Mouse (Mus musculus): ENCODE data around the gene Tmem138. TPM values are rescaled to one million over a fixed set of nuclear protein-coding genes. Genes with fewer than 3 reads are reported as not detected.
"Not testable (repeated sequence)": the region's sequence is repeated elsewhere in the genome, so short reads cannot be mapped to it uniquely, and the experiment has no call there.

Tmem138 gene
- total RNA-seq, 2 experiments from 2014 or later = 3.2 to 4.4 TPM

DNA sequence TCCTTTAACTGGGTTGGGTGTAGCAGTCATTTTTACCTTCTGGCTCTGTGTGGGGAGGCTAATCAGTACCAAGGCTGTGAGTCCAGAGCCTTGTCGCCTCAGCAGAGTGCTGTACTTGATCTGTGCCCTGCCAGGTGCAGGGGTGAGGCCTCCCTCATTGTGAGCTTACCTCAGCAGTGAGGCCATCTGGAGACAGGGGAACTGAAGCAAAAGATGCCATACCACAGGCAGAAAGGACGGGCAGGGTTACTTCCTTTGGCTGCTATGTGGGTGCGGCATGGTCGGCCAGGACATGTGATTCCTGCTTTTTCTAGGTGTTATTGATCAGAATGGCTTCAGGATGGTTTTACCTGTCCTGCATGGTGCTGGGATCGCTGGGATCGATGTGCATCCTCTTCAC, 4.8 kb upstream of the Tmem138 start:
- intact Hi-C loops (cut with DNase I) = no loop called here
- DNase-seq = no peak

DNA sequence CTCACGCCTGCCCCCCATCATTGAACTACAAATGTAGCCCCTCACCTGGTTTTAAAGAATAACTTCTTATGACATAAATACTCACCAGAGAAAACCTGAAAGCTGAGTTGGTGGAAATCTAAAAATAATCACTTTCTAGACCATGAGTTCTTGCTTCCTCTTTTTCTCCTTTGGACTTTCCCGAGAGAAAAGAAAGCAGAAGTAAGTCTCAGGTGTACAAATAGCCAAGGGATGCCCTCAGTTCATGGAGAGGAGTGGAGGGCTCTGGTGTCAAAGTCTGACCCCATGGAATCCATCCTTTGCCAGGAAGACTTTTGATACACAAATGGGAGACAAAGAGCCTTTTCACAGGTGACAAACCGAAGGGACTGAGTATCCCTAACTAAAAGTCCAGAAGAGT, 3.6 kb upstream of the Tmem138 start:
- intact Hi-C loops (cut with DNase I) = no loop called here
- no peak for DNase-seq

DNA sequence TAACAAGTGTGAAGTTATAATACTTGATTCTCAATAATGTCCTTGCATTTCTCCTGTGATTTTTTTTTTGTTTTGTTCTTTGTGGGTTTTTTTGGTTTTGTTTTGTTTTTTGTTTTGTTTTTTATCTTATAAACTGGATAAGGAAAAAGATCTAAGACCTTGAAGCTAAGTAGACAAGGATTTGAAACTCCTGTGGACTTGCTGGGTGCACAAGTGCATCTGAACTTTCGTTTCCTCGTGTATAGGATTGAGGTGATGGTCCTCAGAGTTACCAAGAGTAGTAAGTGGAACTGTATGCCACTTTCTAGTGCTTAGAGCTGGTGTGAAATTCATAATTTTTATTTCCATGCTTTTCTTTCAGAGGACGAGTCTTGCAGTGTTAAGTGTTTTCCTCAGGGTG, 2.9 kb upstream of the Tmem138 start:
- intact Hi-C loops (cut with DNase I) = no loop called here
- DNase-seq = no peak

DNA sequence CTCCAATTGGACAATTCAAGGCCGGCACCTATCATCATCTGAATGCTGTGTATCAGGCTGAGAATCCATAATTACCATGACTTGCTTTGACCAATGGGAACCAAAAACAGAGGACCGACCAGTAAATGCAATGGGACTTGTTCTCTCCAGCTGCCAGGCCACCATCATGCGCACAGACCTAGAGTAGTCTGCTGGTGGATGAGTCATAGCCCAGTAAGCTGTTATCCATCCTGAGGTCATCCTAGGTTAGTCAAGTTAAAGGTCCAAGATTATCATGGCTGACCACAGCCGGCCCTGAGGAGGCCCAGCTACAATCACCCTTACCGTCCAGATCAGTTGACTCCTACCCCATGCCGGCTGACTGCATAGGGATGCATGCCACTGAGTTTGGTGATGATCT, 7.5 kb downstream of the Tmem138 start:
- DNase-seq = no peak
- intact Hi-C loops (cut with DNase I) = no loop called here

DNA sequence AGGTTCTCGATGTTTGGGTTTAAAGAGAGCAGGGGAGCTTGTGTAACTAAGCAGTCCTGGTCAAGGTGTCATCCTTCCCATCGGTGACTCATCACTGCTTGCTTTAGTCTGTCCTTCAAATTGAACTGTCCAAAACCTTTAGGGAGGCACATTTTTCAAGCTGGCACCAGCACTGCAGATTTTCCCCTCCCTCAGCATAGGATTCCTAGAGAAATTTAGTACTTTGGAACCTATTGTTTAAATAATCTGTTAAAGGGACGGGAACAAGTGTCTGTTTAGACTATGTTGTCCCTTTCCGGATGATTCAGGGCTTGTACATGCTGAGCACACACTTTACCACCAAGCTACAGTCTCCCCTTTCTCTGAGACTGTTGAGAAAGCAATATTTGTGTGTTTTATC, 11.9 kb downstream of the Tmem138 start:
- DNase-seq = no peak
- intact Hi-C loops (cut with DNase I) = no loop called here

DNA sequence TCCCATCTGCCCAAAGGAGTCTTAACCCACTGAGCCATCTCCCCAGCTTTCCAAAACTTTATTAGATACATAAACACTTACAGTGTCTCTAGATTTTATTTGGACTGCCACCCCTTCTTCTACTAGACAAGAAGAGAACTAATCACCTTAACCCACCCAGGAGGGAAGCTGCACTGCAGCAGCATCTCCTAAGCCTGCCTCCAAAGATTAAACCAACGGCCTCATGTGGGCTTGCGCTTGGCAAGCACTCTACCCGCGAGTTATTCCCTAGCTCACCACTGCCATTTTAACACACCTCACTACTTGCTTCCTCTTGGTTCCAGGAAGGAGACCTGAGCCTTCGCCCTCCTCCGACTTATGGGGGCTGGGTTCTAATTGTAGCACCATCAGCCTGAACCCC, 12.9 kb downstream of the Tmem138 start:
- intact Hi-C loops (cut with DNase I) = no loop called here
- DNase-seq = no peak

DNA sequence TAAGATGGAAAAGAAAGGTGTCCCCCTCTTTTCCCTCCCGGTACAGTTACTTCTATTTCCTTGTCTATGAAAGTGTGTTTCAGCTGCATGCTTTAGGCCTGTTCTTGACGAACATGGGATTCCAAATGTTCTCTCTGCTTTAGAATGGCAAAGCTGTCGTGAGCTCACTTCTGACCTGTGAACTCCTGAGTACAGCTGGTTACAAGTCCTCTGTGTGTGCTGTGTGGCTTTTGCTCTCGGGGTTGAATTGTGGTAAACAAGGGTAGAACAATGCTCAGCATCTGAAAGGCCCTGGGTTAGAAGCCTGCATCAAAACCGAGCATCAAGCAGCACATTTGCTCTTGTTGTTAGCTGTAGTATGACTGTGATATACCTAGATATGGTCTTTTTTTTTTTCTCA, 14.8 kb downstream of the Tmem138 start:
- no peak for DNase-seq
- intact Hi-C loops (cut with DNase I) = loop anchor here (2.0 kb wide), 1 partner anchor 14 kb away; the partner anchor contains the start of genes Cyb561a3 and Tmem138

DNA sequence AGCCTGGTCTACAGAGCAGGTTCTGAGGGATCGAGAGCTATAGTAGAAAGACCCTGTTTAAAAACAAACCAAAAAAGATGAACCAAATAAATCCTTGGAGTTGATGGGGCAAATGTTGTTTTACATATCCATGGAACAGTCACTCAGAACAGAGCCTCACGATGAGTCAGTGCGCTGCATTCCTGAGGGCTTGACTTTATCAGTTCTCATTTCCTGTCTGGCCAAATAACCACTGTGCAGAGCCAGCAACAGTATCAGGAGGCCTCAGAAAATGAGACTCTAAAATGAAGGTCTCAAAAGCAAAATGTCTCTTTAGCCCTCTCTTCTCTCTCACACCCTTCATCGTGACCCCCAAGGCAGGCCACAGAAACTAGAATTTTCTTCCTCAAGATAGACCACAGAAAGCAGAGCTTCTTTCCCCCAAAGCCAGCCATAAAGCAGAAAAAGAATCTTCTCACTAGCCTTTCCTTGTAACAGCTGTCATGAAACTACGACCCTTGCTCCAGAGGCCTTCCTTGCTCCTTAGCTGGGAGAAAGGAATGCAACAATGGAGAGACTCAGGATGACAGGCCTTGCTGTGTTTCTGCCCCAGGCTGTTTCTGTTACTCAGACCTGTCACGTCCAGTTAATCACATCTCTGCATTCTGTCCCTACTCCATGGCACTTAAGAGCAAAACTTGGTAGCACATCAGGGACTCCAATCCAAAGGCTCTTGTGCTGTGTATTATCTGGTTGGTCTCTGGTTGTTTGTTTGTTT, 15.4 kb downstream of the Tmem138 start:
- DNase-seq = peak; percentile 30 to 63
- intact Hi-C loops (cut with DNase I) = loop anchor here (2.0 kb wide), 1 partner anchor 15 kb away; the partner anchor contains the start of genes Cyb561a3 and Tmem138

DNA sequence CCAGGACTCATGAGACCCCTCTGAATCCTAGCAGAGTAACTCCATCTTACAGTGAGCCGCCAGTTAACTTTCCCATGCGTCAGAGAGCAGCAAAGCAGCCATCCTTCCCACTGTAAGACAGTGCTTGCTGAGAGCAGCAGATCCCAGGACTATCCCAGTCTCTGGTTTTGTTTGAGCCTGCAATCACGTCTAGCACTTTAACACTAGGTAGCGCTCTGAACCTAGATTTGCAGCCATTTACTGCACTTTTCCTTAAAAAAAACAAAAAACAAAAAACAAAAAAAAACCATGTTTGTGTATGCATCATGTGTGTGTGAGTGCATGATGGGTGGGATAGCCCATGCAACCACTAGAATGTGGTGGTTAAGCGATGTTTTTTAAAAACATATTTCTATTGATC, 17.1 kb downstream of the Tmem138 start:
- peak in 1 of 2 experiments; percentile 34 for DNase-seq
- intact Hi-C loops (cut with DNase I) = no loop called here

DNA sequence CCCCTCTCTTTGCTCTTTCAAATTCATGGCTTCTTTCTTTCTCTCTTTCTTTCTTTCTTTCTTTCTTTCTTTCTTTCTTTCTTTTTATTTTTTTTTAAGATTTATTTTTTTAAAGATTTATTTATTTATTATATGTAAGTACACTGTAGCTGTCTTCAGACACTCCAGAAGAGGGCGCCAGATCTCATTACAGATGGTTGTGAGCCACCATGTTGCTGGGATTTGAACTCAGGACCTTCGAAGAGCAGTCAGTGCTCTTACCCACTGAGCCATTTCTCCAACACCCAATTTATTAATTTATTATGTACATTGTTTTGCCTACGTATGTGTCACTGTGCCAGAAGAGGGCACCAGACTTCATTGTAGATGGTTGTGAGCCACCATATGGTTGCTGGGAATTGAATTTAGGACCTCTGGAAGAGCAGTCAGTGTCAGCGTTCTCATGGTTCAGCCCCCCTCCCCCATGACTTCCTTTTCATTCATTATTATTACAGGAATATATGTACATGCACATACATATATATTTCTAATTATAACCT, 19.3 kb downstream of the Tmem138 start:
- DNase-seq = not testable (repeated sequence)

DNA sequence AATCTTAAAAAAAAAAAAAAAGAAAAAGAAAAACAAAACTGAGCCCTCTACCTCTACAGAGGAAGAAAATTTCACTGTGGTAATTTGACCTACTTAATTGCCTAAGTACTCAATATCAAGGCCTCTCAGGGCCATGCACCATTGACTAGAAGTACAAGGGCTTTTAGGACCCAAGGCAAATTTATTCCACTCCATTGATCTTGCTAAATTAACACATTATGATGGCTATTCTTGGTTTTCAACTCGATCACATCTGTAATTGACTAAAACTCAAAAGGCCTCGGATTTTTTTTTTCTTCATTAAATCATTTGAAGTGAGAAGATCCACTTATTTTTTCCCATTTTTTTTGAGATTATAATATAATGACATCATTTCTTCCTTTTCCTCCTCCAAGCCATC, 19.7 kb downstream of the Tmem138 start:
- DNase-seq = no peak
- intact Hi-C loops (cut with DNase I) = no loop called here

More for the DNA sequence above, 19.3 kb downstream of the Tmem138 start:
- intact Hi-C loops (cut with DNase I) = not testable (repeated sequence)

DNA sequence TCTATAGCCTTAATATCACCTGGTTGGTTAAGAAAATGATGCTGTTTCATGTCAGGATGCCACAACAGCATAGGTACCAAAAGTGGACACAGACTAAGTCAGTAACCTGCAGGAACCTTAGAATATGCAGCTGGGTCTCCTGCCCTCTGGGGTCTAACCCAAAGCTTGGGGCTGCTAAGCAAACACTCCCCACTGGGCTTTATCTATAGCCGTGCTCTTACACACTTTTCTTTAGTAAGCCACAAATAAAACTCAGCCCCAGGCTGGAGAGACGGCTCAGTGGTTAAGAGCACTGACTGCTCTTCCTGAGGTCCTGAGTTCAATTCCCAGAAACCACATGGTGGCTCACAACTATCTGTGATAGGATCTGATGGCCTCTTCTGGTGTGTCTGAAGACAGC, 20.2 kb downstream of the Tmem138 start:
- intact Hi-C loops (cut with DNase I) = no loop called here
- DNase-seq = no peak

DNA sequence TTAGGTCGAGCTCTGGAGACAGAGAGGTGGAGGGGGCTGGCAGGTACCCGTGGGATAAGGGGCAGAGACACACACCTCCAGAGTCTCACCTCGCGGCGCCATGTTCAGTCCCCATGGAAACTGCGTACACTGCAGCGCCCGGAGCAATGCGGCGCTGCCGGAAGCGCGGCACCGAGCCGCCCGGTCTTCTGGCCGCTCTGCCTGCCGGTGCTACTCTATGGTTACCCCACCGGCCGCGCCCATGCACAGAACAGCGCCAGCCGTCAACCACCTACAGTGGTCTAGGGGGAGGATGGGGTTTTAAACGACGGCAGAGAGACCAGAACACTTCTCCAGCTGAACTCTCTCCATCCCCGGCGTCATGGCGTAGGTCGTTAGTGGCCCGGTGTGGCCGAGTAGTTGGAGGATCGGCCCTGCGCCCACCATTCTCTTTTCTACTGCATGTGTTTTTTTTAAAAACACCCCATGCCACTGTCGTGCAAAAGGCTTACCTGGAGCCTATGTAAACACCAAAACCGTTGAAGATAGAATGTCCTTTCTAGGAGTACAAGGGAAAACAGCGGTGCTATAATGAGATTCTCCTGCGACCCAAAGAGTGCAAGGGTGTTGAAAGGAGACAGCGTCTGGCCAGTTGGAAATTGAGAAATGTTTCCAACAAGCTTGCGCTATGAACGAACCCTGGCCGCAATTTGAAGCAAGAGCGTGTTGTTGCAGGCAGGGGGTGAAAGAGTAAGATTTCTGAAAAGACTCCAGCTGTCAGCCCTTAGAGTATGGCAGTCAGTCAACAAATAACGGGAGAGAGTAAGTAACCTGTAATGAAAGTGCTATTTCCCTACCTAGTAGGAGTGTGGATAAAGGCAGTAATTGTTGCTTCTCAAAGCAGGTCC, 21.3 kb downstream of the Tmem138 start, which contains the start of gene Tmem216:
Gene Tmem216 (minus strand): TSS at position 615 of the 887 bp plus-strand sequence.
- intact Hi-C loops (cut with DNase I) = loop anchor here (1.0 kb wide), 1 partner anchor 50 kb away; no protein-coding TSS in a partner anchor
- DNase-seq = peak; percentile 88 to 89

DNA sequence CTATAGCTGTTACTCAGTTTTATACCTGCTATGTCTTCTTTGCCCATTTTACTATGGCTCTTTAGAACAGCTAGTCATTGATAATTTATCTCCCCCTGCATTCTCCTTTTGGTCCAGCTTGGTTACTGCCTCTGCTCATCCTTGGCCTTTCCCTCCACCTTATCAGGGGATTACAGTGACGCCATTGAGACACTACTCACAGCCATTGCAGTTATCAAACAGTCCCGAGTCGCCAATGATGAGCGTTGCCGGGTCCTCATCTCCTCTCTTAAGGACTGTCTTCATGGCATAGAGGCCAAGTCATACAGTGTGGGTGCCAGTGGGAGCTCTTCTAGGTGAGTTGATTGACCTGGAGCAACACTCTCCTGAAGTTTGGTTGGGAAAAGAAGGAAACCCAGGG, 37.7 kb downstream of the Tmem138 start:
- intact Hi-C loops (cut with DNase I) = no loop called here
- DNase-seq = no peak

DNA sequence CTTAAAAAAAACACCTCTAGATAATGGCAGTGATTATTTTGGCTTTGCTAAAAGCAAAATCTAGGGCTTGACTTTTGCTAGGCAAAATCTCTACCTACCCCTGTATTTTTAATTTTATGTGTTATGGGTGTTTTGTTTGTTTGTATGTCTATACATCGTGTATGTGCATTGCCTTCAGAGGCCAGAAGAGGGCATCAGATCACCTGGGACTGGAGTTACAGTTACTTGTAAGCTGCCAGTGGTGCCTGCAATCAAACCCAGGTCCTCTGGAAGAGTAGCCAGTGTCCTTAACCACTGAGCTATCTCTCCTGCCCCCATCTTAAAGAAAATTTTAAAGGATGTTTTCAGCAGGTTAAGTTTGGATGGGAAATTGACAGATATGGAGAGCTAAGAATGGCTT, 47.1 kb downstream of the Tmem138 start:
- DNase-seq = no peak

DNA sequence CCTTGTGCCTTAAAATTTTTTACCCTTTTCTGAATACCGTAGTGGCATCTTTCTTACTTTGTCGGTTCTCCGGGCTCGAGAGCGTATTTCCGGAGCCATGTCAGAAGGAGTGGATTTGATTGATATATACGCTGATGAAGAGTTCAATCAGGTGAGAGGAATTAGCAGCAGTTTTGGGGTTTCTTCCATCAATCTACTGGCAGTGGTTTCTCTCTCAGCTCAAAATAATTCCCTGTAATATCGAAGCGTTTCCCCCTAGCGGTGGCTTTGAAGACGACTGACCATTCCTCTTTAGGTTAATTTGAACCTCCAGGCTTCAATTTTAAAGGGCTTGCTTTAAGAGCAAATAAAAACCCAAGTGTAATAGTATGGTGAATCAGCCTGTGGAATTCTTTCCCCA, 51.3 kb downstream of the Tmem138 start, which contains the start of gene Sdhaf2:
Gene Sdhaf2 (minus strand): TSS at position 233 of the 400 bp plus-strand sequence.
- peak; percentile 9 to 38 for DNase-seq
- intact Hi-C loops (cut with DNase I) = loop anchor here (5.0 kb wide), 1 partner anchor 81 kb away; the partner anchor contains the start of genes Ddb1 and Tkfc

More for the DNA sequence above, 47.1 kb downstream of the Tmem138 start:
- intact Hi-C loops (cut with DNase I) = no loop called here

DNA sequence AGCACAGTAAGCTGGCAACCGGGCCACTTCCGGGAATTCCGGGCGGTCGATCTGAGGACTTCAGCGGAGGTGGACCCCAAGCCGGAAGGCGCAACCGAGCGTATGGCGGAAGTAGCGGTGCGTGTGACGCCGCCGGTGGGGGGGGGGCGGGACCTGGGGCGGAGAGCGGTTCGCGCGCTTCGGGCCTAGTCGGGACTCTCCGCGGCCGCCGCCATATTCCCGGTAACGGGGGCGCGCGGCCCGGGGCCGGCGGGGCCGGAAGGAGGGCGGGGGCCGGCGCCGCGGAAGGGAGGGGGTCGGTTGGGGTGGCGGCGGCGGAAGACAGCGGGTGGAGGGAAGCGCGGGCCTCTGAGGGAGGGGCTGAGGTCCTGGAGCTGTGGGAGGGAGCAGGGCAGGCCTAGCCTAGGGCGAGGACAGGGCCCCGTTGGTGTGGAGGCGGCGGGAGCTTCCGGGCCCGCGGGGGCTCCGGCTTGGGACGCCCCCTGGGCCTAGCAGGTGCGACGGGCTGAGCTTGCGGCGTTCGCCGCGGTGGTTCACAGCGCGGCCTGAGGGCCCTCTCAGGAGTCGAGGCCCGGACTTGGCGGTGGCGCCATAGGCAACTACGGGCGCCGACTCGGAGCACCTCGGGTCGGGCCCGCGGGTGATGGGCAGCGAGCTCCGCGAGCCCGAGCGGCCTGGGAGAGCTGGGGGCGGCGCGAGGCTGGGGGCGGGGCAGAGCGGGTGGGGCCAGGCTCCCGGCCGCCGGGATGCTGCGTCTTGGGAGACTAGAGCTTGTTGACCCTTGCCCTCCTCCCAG, 51.9 kb downstream of the Tmem138 start, which contains the start of gene Cpsf7:
Gene Cpsf7 (plus strand): TSS at position 161 of the 796 bp plus-strand sequence.
- peak; percentile 91 to 92 for DNase-seq
- intact Hi-C loops (cut with DNase I) = loop anchor here (5.0 kb wide), 1 partner anchor 82 kb away; the partner anchor contains the start of genes Ddb1 and Tkfc

DNA sequence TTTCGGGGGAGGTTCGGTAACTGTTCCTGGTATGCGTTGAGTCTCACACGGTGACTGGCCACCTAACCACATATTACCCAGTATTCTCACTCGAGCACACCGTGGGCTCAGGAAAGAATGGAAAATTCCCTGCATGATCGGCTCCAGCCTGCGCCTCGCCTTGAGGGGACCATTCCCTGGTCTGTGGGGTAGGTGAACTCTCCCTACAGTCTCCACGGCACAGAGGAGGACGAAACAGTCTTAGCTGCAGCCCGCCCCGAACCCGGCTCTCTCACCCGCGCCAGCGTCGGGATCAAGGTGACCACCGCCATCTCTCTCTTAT, 52.4 kb downstream of the Tmem138 start:
- intact Hi-C loops (cut with DNase I) = loop anchor here (5.0 kb wide), 1 partner anchor 83 kb away; the partner anchor contains the start of genes Ddb1 and Tkfc

DNA sequence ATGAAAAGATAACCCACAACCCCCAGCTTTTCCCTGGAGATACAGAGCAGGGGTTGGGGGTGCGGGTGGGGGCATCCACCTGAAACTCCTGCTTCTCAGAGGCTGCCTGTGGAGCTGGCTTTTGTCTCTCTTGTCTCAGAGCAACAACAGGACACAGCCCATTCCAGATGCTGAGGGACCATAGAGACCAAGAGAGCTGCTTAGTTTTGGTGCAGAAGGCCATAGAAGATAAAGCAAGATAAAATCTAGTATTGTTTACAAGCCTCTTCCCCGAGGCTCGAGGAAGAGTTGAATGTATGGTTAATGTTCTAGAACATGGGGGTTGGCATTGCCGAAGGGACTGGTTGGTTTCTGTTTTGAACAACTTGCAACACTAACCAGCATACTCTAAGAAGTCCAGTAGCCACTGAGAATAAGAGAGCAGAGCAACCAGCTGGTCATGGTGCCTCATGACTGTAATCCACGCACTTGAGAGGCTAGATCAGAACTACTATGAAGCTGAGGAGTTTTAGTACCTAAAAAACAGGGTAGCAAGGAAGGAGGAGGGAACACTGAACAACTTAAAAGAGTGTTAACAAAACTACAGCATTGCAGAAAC, 53.6 kb downstream of the Tmem138 start:
- intact Hi-C loops (cut with DNase I) = no loop called here
- no peak for DNase-seq

More for the DNA sequence above, 52.4 kb downstream of the Tmem138 start:
- no peak for DNase-seq
